Mouse (Mus musculus) heart, embryonic 11.5 days (tissue): Measurements from ENCODE around the gene Coa7. TPM values are rescaled to one million over a fixed set of nuclear protein-coding genes. Genes with fewer than 3 reads are reported as not detected.
A peak's percentile ranks its signal among the peaks of the same experiment; 100 is the strongest.

Experiments used
- ATAC-seq: fragments of 200-750 bp; cut with Nextera tagmentation; replicated peaks from 2 replicates; pipeline ENCODE4 v1.8.0; 2017; ENCODE audit warnings: moderate library complexity; ENCODE audit not compliant: insufficient number of reproducible peaks, low FRiP score, low TSS enrichment
- H3K27ac ChIP-seq: fragments of 300-500 bp; sonication (generic); 2 replicates; pipeline ENCODE4 v1.5.1; 2014; ENCODE audit warnings: mild to moderate bottlenecking, low read depth, low read length
- H3K27me3 ChIP-seq: fragments of 300-500 bp; sonication (generic); 2 replicates; pipeline ENCODE4 v1.6.1; 2014; ENCODE audit warnings: mild to moderate bottlenecking, low read length, mixed read lengths; ENCODE audit not compliant: control insufficient read depth, insufficient read depth
- H3K36me3 ChIP-seq: fragments of 300-500 bp; sonication (generic); 2 replicates; pipeline ENCODE4 v1.6.1; 2014; ENCODE audit warnings: mild to moderate bottlenecking, low read length, moderate library complexity, mixed read lengths; ENCODE audit not compliant: control insufficient read depth, insufficient read depth
- H3K4me1 ChIP-seq: fragments of 300-500 bp; sonication (generic); 2 replicates; pipeline ENCODE4 v1.6.1; 2014; ENCODE audit warnings: low read length; ENCODE audit not compliant: control insufficient read depth, insufficient read depth
- H3K4me2 ChIP-seq: fragments of 300-500 bp; sonication (generic); 2 replicates; pipeline ENCODE4 v1.6.1; 2014; ENCODE audit warnings: mild to moderate bottlenecking, moderate library complexity
- H3K4me3 ChIP-seq: fragments of 300-500 bp; sonication (generic); 2 replicates; pipeline ENCODE4 v1.5.1; 2014; ENCODE audit warnings: low read depth, low read length
- H3K9ac ChIP-seq: fragments of 300-500 bp; sonication (generic); 2 replicates; pipeline ENCODE4 v1.6.1; 2014; ENCODE audit warnings: mild to moderate bottlenecking, low read depth, low read length, moderate library complexity
- H3K9me3 ChIP-seq: fragments of 300-500 bp; sonication (generic); replicated peaks from 2 replicates; pipeline ENCODE4 v1.6.1; 2016; ENCODE audit warnings: low read length; ENCODE audit not compliant: control insufficient read depth
- WGBS: fragments of 180-500 bp; shearing (Covaris S2); extraction: QIAGEN DNeasy Blood & Tissue Kit; methylation state at CpG from one replicate; pipeline ENCODE4 v1.1.7; 2014; ENCODE audit not compliant: insufficient replicate concordance; 5-methylcytosine and 5-hydroxymethylcytosine counted together
- polyA plus RNA-seq: library from polyadenylated mRNA; unstranded; fragments of >200 nt; fragmentation: Nextera tagmentation; extraction: Ambion mirVana; gene quantifications from 2 replicates; pipeline ENCODE4 v1.2.1, GENCODE M21; 2014

Coa7 gene
- polyA plus RNA-seq, 1 experiment from 2014 or later = 44.3 TPM

DNA sequence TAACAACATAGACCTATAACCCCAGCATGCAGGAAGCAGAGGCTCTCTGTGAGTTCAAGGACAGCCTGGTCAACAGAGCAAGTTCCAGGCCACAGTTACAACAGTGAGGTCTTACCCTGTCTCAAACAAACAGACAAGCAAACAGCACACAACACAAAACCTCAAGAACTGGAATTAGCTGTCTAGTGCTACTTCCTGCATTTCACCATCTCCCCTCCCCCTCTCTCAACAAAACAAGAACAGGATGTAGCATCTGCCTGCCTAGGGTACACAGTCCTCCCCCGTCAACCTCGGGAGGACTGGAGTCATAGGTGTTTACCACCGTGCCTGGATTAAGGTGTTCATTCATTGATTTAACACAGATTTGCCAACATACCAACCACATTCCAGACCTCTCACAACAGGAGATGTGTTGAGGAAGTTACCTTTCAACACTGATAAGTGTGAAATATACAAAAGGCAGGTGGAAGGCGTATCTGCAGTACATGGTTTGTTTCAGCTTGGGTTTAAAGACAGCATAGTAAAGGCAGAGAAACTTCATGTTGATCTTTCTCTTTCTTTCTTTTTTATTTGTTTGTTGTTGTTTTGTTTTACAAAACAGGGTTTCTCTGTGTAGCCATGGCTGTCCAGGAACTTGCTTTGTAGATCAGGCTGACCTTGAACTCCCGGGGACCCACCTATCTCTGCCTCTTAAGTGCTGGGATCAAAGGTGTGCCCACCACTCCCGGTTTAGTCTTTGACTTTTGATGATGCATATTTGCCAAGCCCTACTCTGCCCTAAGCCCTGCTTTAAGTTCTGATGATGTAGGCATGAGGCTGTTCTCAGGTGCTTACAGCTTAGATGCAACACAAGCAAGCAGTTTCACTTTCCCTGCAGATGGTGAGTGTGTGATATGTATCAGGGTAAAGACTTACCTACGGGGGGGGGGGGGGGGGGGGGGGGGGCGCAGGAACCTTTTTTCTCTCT, 9.0 kb upstream of the Coa7 start:
- WGBS = 23% methylated on average over 7 of the region's 8 CpGs
- Histone ChIP-seq H3K4me2 (no peak overlapping the region), H3K36me3 (no peaks in the 10 kb centered on the region), H3K27ac (no peak overlapping the region), H3K4me3 (no peak overlapping the region), H3K9ac (no peak overlapping the region), H3K27me3 (no peaks in the 10 kb centered on the region), H3K9me3 (no peaks in the 10 kb centered on the region), H3K4me1 (peaks cover 9% of the 10 kb centered on the region)
- no peak for ATAC-seq

DNA sequence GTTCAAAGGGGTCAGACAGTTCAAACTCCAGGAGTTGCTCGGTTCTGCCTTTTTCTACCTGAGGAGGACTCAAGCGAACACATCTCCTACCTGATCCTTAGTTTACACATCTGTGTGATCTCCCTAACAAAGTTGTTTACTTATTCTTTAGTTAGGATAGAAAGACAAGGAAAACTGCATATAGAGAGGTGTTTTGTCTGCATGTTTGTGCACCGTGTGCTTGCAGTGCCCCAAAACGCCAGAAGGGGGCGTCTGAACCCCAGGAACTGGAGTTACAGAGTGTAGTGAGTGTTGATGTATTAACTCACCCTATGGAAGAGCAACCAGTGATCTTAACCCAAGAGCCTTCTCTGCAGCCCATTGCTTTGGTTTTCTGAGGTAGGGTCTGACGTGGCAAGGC, 8.2 kb upstream of the Coa7 start:
- H3K27me3 ChIP-seq = no peaks in the 10 kb centered on the region
- no peak overlapping the region for H3K27ac ChIP-seq
- ATAC-seq = no peak
- H3K9me3 ChIP-seq = no peaks in the 10 kb centered on the region
- WGBS = 72% methylated on average over 6 of the region's 6 CpGs
- H3K4me3 ChIP-seq = no peak overlapping the region
- H3K9ac ChIP-seq = no peak overlapping the region
- no peak overlapping the region for H3K4me2 ChIP-seq
- H3K4me1 ChIP-seq = peaks cover 9% of the 10 kb centered on the region
- no peaks in the 10 kb centered on the region for H3K36me3 ChIP-seq

DNA sequence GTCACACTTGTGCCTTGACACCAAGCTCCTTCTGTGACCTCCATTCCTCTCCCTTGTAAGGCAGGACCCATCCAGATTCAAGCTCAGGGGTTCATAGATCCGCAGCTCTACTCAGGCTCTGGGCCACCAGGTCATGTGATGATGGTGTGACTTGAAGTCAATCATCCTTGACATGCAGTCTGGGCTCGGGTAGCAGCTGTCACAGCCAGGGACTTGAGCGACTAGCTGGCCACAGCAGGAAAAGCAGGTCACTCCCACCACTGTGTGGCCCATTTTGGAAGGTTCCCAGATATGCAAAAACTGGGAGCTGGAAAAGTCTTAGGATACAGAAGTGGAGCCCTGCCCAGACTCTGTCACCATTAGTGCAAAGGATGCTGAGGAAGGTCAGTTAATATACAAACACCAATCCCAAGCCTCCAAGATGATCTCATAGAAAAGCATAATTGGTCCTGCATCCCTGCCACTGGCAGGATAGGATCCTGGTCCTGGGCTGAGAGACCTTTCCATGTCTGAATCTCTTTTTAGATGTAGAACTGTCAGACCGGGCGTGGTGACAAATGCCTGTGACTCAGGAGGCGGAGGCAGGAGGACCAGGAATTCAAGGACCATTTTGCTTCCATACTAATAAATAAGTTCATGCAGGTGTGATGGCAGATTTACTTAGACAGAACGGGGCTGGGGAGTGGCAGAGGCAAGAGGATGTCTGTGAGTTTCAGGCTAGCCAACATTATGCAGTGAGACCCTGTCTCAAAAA, 7.1 kb upstream of the Coa7 start:
- no peak overlapping the region for H3K4me3 ChIP-seq
- H3K9me3 ChIP-seq = no peaks in the 10 kb centered on the region
- ATAC-seq = no peak
- no peaks in the 10 kb centered on the region for H3K36me3 ChIP-seq
- no peak overlapping the region for H3K4me2 ChIP-seq
- WGBS = 74% methylated on average over 7 of the region's 7 CpGs
- H3K9ac ChIP-seq = no peak overlapping the region
- no peak overlapping the region for H3K27ac ChIP-seq
- no peaks in the 10 kb centered on the region for H3K27me3 ChIP-seq
- H3K4me1 ChIP-seq = peaks cover 9% of the 10 kb centered on the region

DNA sequence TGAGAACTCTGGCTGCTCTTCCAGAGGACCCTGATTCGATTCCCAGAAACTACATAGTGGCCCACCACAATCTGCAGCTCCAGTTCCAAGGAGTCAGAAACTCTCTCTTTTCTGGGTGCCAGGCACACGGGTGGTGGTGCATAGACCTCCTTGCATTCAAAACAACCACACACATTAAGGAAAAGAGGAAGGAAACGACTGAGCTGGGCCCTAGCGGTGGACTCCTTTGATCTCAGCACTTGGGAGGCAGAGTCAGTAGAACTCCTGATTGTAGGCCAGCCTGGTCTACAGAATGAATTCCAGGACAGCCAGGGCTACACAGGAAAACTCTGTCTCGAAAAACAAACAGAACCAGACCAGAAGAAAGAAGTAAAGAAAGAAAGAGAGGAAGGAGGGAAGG, 4.4 kb upstream of the Coa7 start:
- no peaks in the 10 kb centered on the region for H3K9me3 ChIP-seq
- H3K36me3 ChIP-seq = no peaks in the 10 kb centered on the region
- H3K4me3 ChIP-seq = no peak overlapping the region
- WGBS = 70% methylated on average over 5 of the region's 5 CpGs
- H3K4me2 ChIP-seq = no peak overlapping the region
- no peaks in the 10 kb centered on the region for H3K27me3 ChIP-seq
- no peak for ATAC-seq
- H3K9ac ChIP-seq = no peak overlapping the region
- peaks cover 9% of the 10 kb centered on the region for H3K4me1 ChIP-seq
- H3K27ac ChIP-seq = no peak overlapping the region

DNA sequence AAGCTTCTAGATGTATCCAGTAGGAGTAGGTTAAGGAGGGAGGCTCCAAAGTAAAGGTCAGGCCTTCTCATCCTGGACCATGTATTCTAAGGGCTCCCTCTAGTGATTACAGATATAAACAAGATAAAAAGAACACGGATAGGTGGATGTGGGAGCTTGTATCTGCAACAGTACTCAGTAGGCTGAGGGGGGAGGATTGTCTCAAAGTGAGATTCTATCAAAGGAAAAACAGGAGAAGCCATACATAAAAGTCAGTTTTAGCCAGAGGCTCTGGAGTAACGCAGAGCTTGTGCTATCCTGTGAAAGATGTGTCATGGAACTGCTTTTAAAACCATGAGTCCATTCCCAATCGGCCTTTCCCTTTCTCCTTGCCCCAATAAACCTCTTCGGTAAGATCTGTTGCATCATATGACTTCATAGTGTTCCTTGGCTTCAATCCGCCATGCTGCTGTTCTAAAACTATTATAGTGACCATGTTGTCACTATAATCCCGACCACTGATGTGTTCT, 815 bp upstream of the Coa7 start:
- 47% methylated on average over 6 of the region's 6 CpGs for WGBS
- peak overlapping the region; percentile 81; the same call in 1 of the 2 replicates for H3K9ac ChIP-seq
- no peak for ATAC-seq
- 0 out of 2 replicates have a peak, but pooled peaks cover 1% of the 10 kb centered on the region for H3K36me3 ChIP-seq
- no peaks in the 10 kb centered on the region for H3K27me3 ChIP-seq
- peak overlapping the region; percentile 94 for H3K27ac ChIP-seq
- no peaks in the 10 kb centered on the region for H3K9me3 ChIP-seq
- H3K4me1 ChIP-seq = peaks cover 6% of the 10 kb centered on the region; the same call in 1 of the 2 replicates
- peak overlapping the region; percentile 72 for H3K4me3 ChIP-seq
- peak overlapping the region; percentile 73 for H3K4me2 ChIP-seq

DNA sequence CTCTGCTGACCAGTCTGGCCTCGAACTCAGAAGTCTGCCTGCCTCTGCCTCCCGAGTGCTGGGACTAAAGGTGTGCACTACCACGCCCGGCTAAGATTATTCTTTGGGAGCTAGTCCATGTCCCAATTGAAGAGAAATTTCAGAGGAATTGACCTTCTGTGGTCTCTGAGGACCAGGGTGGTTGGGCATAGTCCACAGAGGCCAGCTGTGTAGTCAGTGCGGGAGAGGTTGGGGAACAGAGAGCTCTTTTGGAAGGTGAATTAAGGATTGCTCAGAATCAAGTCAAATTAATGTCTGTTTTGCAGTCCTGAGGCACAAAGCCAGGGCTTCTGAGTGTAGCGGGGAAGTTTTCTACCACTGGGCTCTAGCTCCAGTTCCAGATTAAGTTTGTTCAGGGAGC, 1.9 kb downstream of the Coa7 start:
- 88% methylated on average over 6 of the region's 6 CpGs for WGBS
- no peaks in the 10 kb centered on the region for H3K27me3 ChIP-seq
- H3K4me3 ChIP-seq = no peak overlapping the region
- no peaks in the 10 kb centered on the region for H3K9me3 ChIP-seq
- H3K9ac ChIP-seq = no peak overlapping the region
- no peak overlapping the region for H3K4me2 ChIP-seq
- H3K27ac ChIP-seq = no peak overlapping the region
- peaks cover 6% of the 10 kb centered on the region; the same call in 1 of the 2 replicates for H3K4me1 ChIP-seq
- ATAC-seq = no peak
- 0 out of 2 replicates have a peak, but pooled peaks cover 5% of the 10 kb centered on the region for H3K36me3 ChIP-seq

DNA sequence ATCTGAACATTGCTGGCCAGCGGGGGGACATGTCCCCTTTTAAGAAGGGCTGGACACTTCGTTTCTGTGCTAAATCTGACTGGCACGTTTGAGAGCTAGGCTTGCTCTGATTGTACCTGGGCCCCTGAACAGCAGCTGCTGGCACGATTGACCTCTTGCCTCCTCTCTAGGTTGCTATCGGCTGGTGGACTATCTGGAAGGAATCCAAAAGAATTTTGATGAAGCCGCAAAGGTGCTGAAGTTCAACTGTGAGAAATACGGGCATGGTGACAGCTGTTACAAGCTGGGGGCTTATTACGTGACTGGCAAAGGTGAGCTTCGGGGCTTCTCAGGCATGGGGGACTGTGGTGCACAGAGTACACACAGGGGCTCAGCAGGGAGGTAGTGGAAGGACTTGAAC, 4.1 kb downstream of the Coa7 start:
- Histone ChIP-seq H3K36me3 (peaks cover 12% of the 10 kb centered on the region; the same call in 1 of the 2 replicates), H3K4me2 (no peak overlapping the region)
- WGBS = 69% methylated on average over 9 of the region's 9 CpGs

DNA sequence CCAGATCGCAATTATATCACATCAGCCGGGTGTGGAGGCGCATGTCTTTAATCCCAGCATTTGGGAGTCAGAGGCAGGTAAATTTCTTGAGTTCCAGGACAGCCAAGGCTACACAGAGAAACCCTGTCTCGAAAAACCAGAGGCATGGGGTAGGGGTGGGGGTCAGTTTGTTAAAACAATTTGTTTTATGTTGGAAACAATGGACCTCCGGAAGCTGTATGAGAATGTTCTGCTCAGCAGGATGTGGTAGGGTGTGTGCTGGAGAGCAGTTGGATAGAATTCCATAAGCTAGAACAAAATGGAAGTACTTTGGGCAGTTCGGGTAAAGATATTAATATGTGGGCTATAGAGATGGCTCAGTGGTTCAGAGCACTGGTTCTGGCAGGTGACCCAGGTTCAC, 7.5 kb downstream of the Coa7 start:
- H3K27me3 ChIP-seq = no peaks in the 10 kb centered on the region
- no peak overlapping the region for H3K9ac ChIP-seq
- no peak for ATAC-seq
- 0 out of 2 replicates have a peak, but pooled peaks cover 4% of the 10 kb centered on the region for H3K4me1 ChIP-seq
- peaks cover 22% of the 10 kb centered on the region for H3K36me3 ChIP-seq
- 90% methylated on average over 6 of the region's 6 CpGs for WGBS
- no peak overlapping the region for H3K27ac ChIP-seq
- no peak overlapping the region for H3K4me3 ChIP-seq
- no peak overlapping the region for H3K4me2 ChIP-seq
- no peaks in the 10 kb centered on the region for H3K9me3 ChIP-seq

More for the DNA sequence above, 4.1 kb downstream of the Coa7 start:
- Histone ChIP-seq H3K4me3 (no peak overlapping the region), H3K9me3 (no peaks in the 10 kb centered on the region), H3K27me3 (no peaks in the 10 kb centered on the region), H3K4me1 (peaks cover 5% of the 10 kb centered on the region; the same call in 1 of the 2 replicates), H3K27ac (no peak overlapping the region), H3K9ac (no peak overlapping the region)
- ATAC-seq = no peak
